Mouse (Mus musculus): ENCODE data around the gene Gm14862.
"Not testable (repeated sequence)": the region's sequence is repeated elsewhere in the genome, so short reads cannot be mapped to it uniquely, and the experiment has no call there.

Gene Gm14862

DNA sequence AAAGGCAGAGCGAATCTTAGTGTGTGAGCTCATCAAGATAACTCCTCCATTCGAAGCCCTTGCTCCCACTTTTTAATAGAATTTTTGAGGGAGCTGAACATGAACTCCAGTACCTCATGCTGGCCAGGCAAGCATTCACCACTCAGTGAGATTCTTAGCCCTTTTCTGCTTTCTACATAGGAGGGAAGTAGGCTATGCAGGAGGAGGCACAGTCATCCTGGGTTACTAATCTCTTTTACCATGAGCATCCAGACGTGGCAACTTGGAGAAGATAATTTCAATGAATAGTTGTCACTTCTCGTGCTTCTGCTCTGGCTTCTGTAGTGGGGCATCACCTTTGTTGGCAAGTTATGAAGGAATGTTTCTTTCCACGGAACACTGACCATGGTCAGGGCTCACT, at the start of gene Gm14862:
Gene Gm14862 (minus strand): TSS at position 134 of the 400 bp plus-strand sequence.
- no peak for DNase-seq

DNA sequence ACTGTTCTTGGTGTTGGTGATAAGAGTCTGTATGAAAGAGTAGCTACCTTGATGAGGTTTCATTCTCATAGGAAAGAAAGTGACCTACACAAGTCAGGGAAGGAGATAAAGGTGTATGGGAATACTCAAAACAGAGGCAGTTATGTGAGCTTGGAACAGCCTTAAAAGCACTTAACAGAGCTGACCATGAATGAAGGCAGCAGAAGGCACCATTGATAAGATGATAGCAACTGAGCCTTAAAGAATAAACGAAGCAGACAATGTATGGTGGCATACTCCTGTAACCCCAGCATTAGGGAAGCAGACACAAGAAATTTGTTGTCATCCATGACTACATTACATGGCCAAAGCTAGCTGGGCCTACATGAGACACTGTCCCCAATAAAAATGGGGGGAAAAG, 46.8 kb upstream of the Gm14862 start:
- no peak for DNase-seq

DNA sequence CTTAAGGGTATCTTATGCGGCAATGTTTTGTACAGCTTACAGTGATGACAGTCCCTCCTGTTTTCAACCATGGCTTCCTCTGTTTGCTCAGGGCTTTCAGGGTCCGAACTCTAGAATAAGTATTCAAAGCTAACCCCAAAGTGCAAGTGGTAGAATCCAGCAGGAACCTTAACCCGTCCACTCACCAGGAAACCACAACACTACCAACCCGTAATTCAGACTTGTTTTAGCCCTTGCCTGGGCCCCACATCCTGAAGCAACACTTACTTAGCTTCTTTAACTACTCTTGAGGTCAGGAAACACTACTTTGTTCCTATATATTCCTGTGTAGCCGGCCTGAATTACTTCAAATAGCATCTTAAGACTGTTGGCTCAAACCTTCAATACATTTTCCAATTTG, 46.1 kb upstream of the Gm14862 start:
- DNase-seq, result no peak

DNA sequence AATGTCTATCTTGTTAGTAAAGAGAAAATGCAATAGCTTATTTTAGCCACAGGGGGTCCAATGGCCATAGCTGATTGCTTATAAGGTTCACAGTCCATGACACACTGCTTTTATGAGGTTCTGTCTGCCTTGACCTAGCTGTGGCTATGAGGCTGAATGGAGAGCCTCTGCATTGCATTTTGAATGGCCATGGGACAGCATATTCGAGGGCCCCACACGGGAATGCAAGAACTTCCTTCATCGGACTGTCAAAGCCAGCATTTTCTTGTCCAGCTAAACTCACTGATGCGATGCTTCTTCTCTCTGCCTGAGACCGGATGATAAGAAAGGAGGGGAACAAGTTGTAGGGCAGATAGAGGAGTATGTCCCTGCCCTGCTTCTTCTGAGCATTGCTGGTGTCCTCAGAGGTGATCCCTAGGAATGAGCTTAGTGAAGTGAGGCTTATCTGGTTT, 41.7 kb upstream of the Gm14862 start:
- DNase-seq, result no peak

DNA sequence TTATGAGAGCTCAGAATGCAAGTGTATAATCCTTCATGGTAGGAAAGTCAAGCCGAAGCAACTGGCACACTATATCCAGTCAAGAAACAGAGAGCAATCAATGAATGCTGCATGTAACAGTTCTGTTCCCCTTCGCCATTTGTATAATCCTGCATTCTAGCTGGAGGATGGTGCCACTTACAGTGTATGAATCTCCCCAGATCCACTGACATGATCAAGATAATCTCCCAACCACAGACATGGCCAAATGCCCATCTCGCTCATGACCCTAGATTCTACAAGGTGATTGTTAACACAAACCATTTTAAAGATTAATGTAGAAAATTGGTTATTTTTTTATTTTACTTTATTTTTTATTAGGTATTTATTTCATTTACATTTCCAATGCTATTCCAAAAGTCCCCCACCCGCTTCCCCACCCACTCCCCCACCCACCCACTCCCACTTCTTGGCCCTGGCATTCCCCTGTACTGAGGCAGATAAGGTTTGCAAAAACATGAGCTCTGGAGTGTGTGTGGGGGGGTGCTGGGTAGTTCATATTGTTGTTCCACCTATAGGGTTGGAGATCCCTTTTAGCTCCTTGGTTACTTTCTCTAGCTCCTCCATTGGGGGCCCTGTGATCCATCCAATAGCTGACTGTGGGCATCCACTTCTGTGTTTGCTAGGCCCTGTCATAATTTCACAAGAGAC, 36.6 kb upstream of the Gm14862 start:
- not testable (repeated sequence) for DNase-seq

DNA sequence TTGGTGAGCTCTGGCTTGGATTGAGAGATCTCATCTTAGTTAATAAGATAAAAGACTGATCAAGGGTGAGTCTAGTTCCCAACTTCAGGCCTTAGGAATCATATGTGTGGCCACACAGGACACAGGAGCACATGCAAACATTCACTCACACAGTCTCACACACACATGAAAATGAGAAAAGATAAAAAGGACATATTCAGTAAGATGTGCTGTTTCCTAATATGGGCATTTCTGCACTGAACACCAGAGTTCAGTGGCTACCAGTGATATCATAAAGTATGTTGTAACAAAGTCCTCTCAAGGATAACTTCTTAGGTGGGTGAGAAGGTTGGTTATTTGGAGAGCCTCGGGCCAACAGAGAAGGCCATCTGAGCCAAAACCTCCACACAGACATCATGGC, 26.8 kb upstream of the Gm14862 start, which contains the start of gene H2al1m:
Gene H2al1m (plus strand): TSS at position 301 of the 400 bp plus-strand sequence.
- not testable (repeated sequence) for DNase-seq

DNA sequence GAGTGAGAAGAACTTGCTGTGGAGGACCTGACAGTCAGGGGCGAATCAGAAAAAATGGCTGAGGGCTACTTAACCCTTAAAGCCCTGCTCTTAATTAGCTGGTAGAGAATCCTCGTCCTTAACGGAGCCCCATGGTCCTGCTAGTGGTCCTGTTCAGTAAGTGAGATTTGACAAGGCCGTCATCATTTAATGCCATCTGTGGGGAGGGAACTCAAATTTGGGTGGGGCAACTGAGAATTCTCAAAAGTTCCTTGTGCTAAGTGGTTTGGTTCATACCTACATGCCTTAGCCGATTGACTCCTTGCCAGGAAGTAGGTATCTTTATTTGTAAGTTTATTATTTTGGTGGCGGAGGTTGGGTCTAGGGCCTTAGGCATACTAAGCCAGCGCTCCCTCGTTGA, 17.6 kb upstream of the Gm14862 start:
- DNase-seq, result no peak

DNA sequence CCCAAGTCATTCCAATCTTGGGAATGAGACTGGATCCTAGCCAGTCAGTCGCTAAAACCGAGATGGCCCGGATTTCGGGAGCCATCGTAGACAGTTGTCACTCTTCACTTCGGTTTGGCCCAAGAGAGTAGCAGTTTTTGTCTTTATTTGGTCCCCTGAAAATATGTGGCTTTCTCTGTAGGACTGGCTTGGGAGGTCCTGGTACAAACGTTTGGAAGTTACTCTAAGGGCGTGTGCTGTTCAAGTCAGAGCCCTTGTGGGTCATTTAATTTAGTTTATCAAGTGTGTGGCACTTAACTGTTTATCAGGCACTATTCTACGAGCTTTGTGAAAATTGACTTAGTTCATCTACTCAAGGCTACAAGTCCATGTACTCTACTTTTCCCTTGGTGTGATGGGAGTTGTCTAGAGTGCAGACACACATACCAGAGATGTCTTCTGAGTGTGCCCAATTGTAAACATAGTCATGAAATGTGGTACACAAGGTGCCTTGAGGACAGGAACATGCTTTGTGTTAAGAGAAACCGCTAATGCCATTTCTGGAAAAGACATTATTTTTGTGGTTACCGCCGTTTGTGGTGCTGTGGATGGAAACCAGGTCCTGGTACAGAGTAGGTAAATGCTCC, 16.8 kb upstream of the Gm14862 start:
- DNase-seq, result no peak

DNA sequence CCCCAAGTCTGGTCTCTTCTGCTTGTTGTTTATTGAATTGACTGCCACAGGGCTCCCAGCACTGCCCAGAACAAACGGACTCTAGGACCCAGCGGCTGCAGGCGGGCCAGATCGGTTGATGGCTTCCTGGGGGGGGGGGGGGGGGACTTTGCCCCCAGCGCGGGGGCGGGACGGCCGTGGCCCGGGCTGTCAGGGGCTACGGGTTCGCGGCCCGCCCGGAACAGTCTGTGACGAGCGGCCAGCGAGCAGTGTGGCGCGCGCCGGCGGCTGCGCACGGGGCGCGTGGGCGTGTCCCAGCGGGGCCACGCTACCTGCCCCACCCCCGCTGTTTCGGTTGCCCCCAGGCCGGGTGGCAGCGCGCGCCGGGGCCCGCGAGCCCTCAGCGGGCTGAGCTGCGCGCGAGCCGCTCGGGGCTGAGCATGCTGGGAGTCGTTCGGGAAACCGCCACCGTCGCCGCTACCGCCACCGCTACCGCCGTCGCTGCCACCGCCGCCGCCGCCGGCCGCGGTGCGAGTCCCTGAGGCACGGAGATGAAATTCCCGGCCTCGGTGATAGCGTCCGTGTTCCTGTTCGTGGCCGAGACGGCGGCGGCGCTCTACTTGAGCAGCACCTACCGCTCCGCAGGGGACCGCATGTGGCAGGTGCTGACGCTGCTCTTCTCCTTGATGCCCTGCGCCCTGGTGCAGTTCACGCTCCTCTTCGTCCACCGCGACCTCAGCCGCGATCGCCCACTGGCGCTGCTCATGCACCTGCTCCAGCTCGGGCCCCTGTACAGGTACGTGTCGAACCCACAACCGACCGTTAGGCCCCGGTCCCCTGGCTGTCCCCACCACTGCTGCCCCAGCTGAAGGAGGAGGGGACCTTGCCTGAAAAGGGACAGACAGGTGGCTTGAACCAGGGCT, 16.0 kb upstream of the Gm14862 start, which contains the start of gene Xk:
Gene Xk (plus strand): TSS at position 297 of the 902 bp plus-strand sequence.
- DNase-seq, result peak; percentile 35 to 74

DNA sequence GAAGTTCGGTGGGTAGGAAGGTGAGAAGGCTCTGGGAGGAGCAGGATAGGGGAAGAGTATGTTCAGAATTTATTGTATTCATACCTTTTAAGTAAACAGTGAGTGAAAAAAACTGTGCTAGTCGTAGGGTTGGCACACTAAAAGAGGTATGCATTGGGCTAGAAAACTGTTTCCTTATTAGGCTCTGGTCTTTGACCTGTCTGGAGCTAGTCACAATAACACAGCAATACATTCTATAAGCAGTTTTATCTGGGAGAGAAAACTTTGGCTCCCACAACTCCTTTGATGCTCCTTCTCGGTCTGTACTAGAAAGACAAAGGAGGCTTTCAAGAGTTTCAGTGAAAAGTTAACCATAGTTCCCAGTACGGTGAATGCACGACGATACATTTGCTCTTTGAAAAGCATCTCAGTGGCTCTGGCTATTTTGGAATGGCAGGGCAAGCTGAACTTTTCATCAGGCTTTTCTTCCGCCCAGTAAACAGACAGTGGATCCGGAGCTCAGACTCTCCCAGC, 15.3 kb upstream of the Gm14862 start:
- DNase-seq, result no peak

DNA sequence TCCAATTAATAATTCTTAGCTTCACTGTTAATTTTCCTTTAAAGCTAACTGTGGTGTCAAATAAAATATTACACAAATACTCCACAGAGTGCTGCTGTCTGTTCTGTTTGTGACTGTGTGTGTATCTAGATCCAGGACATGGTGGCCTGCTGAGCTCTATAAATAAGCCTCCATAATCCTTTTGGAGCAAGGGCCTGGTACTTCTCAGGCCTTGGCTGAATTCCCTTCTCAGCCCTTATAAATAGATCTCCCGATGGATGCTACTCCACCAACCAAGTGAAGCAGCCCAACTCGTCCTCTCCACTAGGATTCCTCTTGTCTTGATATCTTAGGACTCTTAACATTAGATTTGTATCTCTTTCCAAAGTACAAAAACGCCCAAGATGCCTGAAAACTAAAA, 14.4 kb upstream of the Gm14862 start:
- DNase-seq, result no peak

DNA sequence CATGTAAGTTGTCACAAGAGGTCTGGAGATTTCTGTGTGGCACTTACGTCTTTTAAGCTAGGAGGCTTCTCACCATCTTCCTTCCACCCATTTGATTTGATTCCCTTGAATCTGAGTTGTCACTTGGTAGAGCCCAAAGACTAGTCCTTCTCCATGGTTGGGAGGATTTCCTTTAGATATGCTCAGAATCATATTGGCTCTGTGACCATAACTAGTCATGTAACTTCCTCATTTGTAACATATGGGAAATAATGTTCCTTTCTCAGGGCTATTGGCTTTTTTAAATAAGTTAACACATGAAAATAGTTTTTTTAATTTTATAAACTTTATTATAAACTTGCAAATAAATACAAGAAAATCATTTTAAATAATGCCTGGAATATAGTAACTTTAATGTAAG, 2.6 kb upstream of the Gm14862 start:
- DNase-seq, result no peak

DNA sequence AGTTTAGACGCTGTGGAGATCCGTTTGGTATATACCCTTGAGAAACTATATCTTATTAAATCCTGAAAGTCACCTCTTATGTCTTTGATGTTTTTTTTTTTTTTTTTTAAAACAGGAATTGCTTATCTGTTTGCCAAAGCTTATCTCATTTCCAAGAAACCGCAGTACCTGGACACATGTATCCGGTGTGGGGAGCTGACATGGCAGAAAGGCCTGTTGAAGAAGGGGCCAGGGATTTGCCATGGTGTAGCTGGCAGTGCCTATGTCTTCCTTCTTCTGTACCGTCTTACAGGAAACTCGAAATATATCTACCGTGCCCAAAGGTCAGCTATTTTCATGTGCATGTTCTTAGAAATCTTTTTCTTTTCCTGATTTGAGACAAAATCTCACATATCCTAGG, 1.1 kb upstream of the Gm14862 start:
- DNase-seq, result no peak

DNA sequence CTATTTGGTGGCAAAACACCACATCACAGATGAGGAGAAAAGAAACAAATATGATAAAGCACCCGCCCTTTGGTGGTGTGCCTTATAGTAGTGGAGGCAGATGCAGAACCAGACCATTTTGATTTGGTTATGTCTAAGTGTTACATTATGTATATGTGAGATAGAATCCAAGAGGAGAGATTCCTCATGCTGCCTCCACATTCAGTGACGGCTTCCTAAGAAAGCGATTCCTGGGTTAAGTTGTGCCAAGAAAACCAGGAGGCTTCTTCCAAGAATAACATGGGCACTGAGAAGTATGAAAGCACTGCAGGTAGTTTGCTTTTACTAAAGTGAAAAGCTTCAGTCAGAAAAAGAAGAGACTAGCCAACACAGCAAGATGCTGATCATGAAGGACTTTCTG, 1.8 kb downstream of the Gm14862 start:
- no peak for DNase-seq

DNA sequence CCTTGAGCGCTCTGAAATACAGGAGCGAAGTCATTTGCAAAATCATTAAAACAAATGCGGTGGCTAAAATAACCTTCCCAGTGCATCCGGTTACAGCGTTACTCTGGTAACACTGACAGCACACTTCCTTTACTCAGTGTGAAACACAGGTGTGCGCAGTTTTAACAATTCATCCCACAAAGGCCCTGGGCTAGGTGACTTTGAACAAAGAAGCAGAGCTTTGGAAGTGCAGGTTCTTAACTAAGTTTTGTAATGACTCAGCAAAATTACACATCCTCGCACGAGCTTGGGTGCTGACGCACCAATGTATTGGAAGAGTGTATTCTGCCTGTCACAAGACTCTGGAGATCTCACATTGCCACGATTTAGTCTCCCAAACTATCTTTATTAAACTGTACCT, 2.7 kb downstream of the Gm14862 start:
- DNase-seq, result no peak

DNA sequence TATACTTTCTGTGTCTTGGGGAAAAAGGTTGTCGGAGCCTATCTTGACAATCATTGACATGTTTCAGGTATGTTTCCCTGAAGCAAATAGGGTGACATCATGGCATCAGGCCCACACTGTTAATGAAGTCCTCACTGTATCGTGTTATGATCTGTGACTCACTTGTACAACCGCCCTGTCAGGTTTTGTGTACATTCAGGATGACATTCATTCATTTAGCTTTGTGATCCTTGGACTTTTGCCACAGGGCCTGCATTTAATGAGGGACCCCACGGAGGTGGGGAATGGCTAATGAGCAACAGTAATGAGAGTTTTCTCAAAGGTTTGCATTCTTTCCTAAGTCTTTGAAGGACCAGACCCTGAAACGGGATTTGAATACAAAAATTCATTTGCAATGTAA, 7.8 kb downstream of the Gm14862 start:
- DNase-seq, result no peak

DNA sequence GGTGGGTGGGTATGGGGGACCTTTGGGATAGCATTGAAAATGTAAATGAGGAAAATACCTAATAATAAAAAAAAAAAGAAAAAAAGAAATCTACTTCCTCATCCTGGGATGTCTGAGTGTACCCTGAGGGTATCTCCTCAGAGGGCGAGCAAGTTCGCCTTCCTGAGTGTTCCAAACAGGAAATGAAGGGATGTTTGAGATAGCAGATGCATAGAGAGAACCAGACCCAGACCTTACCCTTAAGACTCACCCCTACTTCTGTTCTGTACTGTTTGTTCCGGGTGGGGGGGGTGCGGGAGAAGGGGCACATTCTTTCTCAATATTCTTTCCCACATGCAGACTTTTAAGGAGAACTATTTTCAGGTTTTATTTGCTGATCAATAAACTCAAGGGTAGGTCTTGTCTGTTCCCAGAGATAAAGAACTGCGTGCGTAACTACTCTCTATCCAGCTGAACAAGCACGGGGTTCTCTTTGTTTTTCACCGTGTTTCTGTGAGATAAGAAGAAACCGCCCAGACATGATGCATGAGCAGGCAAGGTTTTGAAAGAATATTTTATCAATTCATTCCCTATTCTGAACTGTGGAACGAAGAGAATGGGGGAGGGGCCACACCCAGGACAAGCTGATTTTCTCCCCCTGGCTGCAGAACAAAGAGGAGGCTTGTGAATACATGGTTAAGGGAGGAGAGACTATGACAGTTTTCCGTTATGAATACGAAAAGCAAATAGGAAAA, 11.9 kb downstream of the Gm14862 start:
- DNase-seq, result no peak

DNA sequence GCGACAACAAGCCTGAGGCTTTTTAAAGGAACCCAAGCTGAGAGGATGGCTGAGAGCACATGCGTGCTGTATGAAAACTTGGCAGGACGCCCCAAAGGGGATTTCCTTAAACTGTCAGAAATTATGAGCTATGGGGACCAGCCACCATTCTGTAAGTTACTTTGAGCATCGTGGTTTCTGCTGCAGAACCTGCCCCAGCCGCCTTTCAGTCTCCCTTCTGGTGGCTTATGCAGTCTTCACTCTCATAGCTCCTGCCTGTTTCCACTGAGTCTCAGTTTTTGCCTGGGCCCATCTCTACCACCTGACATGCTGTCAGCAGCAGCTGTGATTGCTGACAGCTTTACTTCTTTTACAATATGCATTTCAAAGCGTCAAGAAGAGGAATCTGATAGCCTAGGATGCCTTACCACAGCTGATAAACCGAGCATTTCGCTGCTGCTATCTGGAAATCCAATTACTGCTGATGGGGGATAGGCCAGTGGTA, 13.3 kb downstream of the Gm14862 start:
- DNase-seq, result peak; percentile 28 to 38

DNA sequence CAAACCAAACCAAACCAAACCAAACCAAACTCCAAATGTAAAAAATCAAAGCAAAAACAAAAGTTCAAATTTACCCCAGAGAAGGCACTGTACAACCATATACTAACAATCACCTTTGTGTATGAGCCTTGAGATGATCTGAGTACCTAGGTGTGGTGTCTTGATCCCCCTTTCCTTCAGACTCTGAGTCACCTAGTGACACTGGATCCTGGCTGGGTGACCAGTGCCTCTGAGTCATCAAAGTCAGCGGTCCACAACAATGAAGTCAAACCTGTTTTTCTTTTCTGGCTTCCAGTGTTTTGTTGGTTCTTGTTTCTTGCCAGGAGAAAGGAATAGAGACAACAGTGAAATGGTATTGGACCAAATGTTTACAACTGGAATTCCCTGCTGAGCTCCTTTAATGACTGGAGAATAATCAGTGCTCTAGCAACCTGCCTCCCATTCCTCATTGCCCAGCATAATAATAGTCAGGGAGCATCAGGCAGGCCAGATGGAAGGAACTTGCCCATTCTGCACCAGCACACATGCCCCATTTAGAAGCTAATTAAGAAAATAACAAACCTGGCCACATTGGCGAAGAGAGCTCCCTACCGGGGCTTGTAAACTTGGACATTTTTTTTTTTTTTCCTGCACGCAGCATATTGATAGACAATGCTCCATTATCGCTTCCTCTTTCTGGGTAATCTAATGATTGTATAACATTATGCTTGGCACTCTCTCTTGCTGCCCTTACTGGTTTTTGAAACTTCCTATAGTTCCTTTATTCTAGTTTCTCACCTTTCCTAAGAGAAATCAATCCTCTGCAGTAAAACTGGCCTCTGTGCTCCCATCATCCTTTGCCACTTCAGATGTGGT, 15.7 kb downstream of the Gm14862 start:
- no peak for DNase-seq

DNA sequence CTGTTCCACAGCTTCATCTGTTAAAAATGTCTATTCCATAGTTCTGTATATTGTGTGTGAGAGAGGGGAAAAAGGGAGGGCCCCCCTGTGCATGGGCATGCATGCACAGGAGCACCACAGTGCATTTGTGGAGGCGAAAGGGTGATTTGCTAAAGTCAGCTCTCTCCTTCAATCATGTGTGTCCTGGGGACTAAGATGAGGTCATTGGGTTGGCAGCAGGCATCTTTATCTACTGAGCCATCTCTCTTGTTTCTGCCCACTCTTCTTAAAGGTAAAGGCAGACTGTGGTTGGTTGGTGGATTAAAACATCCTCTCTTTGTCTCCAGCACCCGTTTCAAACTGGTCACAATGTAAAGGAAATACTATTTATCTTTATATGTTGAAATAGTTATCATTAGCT, 29.6 kb downstream of the Gm14862 start:
- no peak for DNase-seq
